ENCODE assay signal across 16 mouse cellular contexts in the genomic region with DNA sequence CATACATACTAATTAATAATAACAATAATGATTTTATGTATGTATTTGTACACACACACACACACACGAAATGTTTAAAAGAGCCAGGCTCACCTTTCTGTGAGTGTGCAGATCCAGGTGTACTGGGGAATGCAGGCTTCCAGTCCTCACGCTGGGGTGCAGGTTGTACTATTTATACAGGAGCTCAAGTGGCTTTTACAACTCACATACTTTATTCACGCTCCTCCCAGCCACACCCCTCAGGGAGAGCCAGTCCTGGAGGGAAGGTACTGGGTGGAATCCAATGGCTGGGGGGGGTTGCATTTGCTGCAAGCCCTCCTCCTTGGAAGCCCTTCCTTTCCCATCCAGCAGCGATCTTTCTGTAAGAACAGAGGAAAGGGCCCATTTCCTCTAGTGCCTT. TPM values are rescaled to one million over a fixed set of nuclear protein-coding genes. Genes with fewer than 3 reads are reported as not detected.
DNase-seq lines count a peak whose midpoint lies in the region; ATAC-seq and TF ChIP-seq lines count a peak whose summit lies in the region.
"Had no signal": no experiment of that assay in that cellular context is flagged by ENCODE, and none has a peak within 500 bp of the region (broad histone marks: within the 10 kb centered on the region; RNA-seq: fewer than 3 reads in every experiment).

Gene Fgfbp1, minus strand, starts transcription at position 160 of the 400 bp plus-strand sequence.

- H3K4me1 ChIP-seq in forebrain, postnatal 0 days (ENCODE audit: insufficient read depth): no peaks in the 10 kb centered on the region
- H3K4me1 ChIP-seq in forebrain, embryonic 12.5 days: no peaks in the 10 kb centered on the region
- H3K4me1 ChIP-seq in E14TG2a.4 (replicated peaks; ENCODE audit: low read depth, low read length): peaks cover 61% of the 10 kb centered on the region
- 0 out of 2 replicates have a peak, but pooled peaks cover 8% of the 10 kb centered on the region for H3K4me1 ChIP-seq in intestine, embryonic 16.5 days (ENCODE audit: control insufficient read depth, insufficient read depth, low read length)

- no peak within 1 kb of the TSS for H3K4me3 ChIP-seq in forebrain, postnatal 0 days (ENCODE audit: low read depth, low read length)
- H3K4me3 ChIP-seq in forebrain, embryonic 12.5 days (replicated peaks): no peak within 1 kb of the TSS
- peak within 1 kb of the TSS; percentile 64 for H3K4me3 ChIP-seq in E14TG2a.4 (replicated peaks; ENCODE audit: low read length)
- H3K4me3 ChIP-seq in intestine, embryonic 16.5 days (ENCODE audit: low read length): peak within 1 kb of the TSS; percentile 43

- TF ChIP-seq CTCF in forebrain, postnatal 0 days (IDR thresholded peaks at IDR 0.05; ENCODE audit: low read depth): no peak
- no peak for TF ChIP-seq CTCF in E14TG2a.4 (conservative IDR thresholded peaks at IDR 0.05; ENCODE audit: low read length)

- H3K27me3 ChIP-seq in forebrain, postnatal 0 days (ENCODE audit: insufficient read depth, low read length): no peaks in the 10 kb centered on the region
- H3K27me3 ChIP-seq in forebrain, embryonic 12.5 days: no peaks in the 10 kb centered on the region
- 0 out of 2 replicates have a peak, but pooled peaks cover 3% of the 10 kb centered on the region for H3K27me3 ChIP-seq in E14TG2a.4 (ENCODE audit: insufficient read depth, low read length)
- no peaks in the 10 kb centered on the region for H3K27me3 ChIP-seq in intestine, embryonic 16.5 days (replicated peaks; ENCODE audit: control insufficient read depth, insufficient read depth, low read length)

- H3K9me3 ChIP-seq in forebrain, postnatal 0 days (ENCODE audit: low read length): no peaks in the 10 kb centered on the region
- no peaks in the 10 kb centered on the region for H3K9me3 ChIP-seq in forebrain, embryonic 12.5 days
- H3K9me3 ChIP-seq in E14TG2a.4 (ENCODE audit: low read length): peaks cover 6% of the 10 kb centered on the region; the same call in 1 of the 2 replicates
- no peaks in the 10 kb centered on the region for H3K9me3 ChIP-seq in intestine, embryonic 16.5 days (ENCODE audit: control insufficient read depth, low read length)

- H3K4me2 ChIP-seq in forebrain, postnatal 0 days (ENCODE audit: low read depth): no peak within 1 kb of the TSS
- H3K4me2 ChIP-seq in forebrain, embryonic 12.5 days: no peak within 1 kb of the TSS
- H3K4me2 ChIP-seq in intestine, embryonic 16.5 days (ENCODE audit: low read depth, low read length): peak within 1 kb of the TSS; percentile 44

- WGBS in forebrain, postnatal 0 days: 51% methylated on average over 4 of the region's 4 CpGs
- WGBS in forebrain, embryonic 12.5 days: 39% methylated on average over 4 of the region's 4 CpGs
- WGBS in intestine, embryonic 16.5 days: 34% methylated on average over 4 of the region's 4 CpGs

- ATAC-seq in forebrain, postnatal 0 days: no peak
- no peak for ATAC-seq in forebrain, embryonic 12.5 days (ENCODE audit: low FRiP score)
- ATAC-seq in intestine, embryonic 16.5 days: peak; percentile 92
- ATAC-seq: inflammation-experienced regulatory T-cells, adult 6 months had no signal

- H3K9ac ChIP-seq in forebrain, postnatal 0 days: no peak within 1 kb of the TSS
- no peak within 1 kb of the TSS for H3K9ac ChIP-seq in forebrain, embryonic 12.5 days
- H3K9ac ChIP-seq in intestine, embryonic 16.5 days (ENCODE audit: low read depth, low read length): peak within 1 kb of the TSS; percentile 50
- H3K9ac ChIP-seq: liver, embryonic 14.5 days had no signal

- H3K27ac ChIP-seq in forebrain, postnatal 0 days (ENCODE audit: low read depth, low read length): no peak within 1 kb of the TSS
- no peak within 1 kb of the TSS for H3K27ac ChIP-seq in forebrain, embryonic 12.5 days
- peak within 1 kb of the TSS; percentile 45 for H3K27ac ChIP-seq in intestine, embryonic 16.5 days (ENCODE audit: low read length)
- H3K27ac ChIP-seq: liver, embryonic 14.5 days had no signal

- DNase-seq in forebrain, postnatal 0 days: no peak
- DNase-seq in lung, postnatal 14 days: peak; percentile 58
- DNase-seq in ovary, postnatal 14 days (ENCODE audit: low spot score): no peak
- no peak for DNase-seq in heart, postnatal 4 days
- DNase-seq in spleen, postnatal 4 days (ENCODE audit: low spot score in 2 of 2): no peak
- DNase-seq: cerebellum, postnatal 36 days; heart, adult 18-20 months; heart, postnatal 14 days; midbrain, embryonic 14.5 days had no signal

- H3K36me3 ChIP-seq in forebrain, postnatal 0 days (ENCODE audit: insufficient read depth): no peaks in the 10 kb centered on the region
- H3K36me3 ChIP-seq in forebrain, embryonic 12.5 days (replicated peaks): no peaks in the 10 kb centered on the region
- H3K36me3 ChIP-seq in E14TG2a.4 (ENCODE audit: insufficient read depth, low read length): peaks cover 17% of the 10 kb centered on the region
- peaks cover 3% of the 10 kb centered on the region; the same call in 1 of the 2 replicates for H3K36me3 ChIP-seq in intestine, embryonic 16.5 days (ENCODE audit: control insufficient read depth, insufficient read depth, low read length)

RNA-seq across cellular contexts. Expression of gene Fgfbp1, which starts in this region (rescaled TPM):
- total RNA-seq in forebrain, postnatal 0 days (2014; rRNA removed): 9.2 and 12.6 TPM in 2 replicates
- polyA plus RNA-seq in forebrain, postnatal 0 days (2015; fragmentation: Nextera tagmentation; extraction: Ambion mirVana): 10.6 and 11.1 TPM in 2 replicates
- polyA plus RNA-seq in forebrain, embryonic 12.5 days (2016; fragmentation: Nextera tagmentation; extraction: Ambion mirVana): 0.35 and 1.0 TPM in 2 replicates
- 135 and 144 TPM in 2 replicates for polyA plus RNA-seq in intestine, embryonic 16.5 days (2015; fragmentation: Nextera tagmentation; extraction: Ambion mirVana)
- 1 to 10 TPM in 1 of 2 experiments, under 1 TPM in 1; 0.31 to 1.2 TPM for total RNA-seq in heart, postnatal 4 days (2021)
- total RNA-seq: adrenal gland, adult 18-20 months had no signal
- polyA plus RNA-seq: inflammation-experienced regulatory T-cells, adult 6 months; testis, adult 2 months had no signal

Comparison
In these comparisons a context has a peak if more than half of its experiments do, and no peak if none do; other contexts are left out.
1. RNA of gene Fgfbp1 (polyA plus RNA-seq): 135 to 144 TPM in intestine, embryonic 16.5 days; 10.6 to 11.1 TPM in forebrain, postnatal 0 days and 0.35 to 1.0 TPM in forebrain, embryonic 12.5 days; every median in the first group is over 10 times any median in the second.
2. H3K4me3 ChIP-seq: peak in E14TG2a.4 (single experiment) and intestine, embryonic 16.5 days (single experiment); none in forebrain, postnatal 0 days (single experiment) and forebrain, embryonic 12.5 days (single experiment).